Mouse (Mus musculus) cortical plate, adult 2 months (tissue): ENCODE data around the gene Hoxa6. TPM values are rescaled to one million over a fixed set of nuclear protein-coding genes. Genes with fewer than 3 reads are reported as not detected.

Source experiments
- H3K27ac ChIP-seq: fragments of 200-500 bp; 2 replicates; pipeline ENCODE4 v1.5.1; 2012; ENCODE audit warnings: low read length, control low read depth, inconsistent platforms; ENCODE audit not compliant: insufficient read depth
- H3K4me1 ChIP-seq: fragments of 200-500 bp; 2 replicates; pipeline ENCODE4 v1.6.1; 2011; ENCODE audit warnings: low read length; ENCODE audit not compliant: control insufficient read depth, insufficient read depth
- H3K4me3 ChIP-seq: fragments of 200-500 bp; 2 replicates; pipeline ENCODE4 v1.5.1; 2011; ENCODE audit warnings: mild to moderate bottlenecking, low read length, control low read depth; ENCODE audit not compliant: insufficient read depth
- CTCF ChIP-seq: fragments of 200-500 bp; IDR thresholded peaks from 2 replicates; pipeline ENCODE4 v1.5.1; 2011; ENCODE audit warnings: mild to moderate bottlenecking, control low read depth, low read length; ENCODE audit not compliant: insufficient read depth; ENCODE audit errors: extremely low read depth
- POLR2A ChIP-seq: fragments of 200-500 bp; IDR thresholded peaks from 2 replicates; pipeline ENCODE4 v1.6.1; 2011; ENCODE audit warnings: mild to moderate bottlenecking, low read length, control low read depth; ENCODE audit not compliant: insufficient read depth; ENCODE audit errors: extremely low read depth
- polyA plus RNA-seq: library from polyadenylated mRNA; depleted of rRNA; stranded (reverse); fragments of >200 nt; gene quantifications from 2 replicates; pipeline ENCODE4 v1.2.3, GENCODE M21; 2012

Gene Hoxa6
- polyA plus RNA-seq, 1 experiment = not detected

DNA sequence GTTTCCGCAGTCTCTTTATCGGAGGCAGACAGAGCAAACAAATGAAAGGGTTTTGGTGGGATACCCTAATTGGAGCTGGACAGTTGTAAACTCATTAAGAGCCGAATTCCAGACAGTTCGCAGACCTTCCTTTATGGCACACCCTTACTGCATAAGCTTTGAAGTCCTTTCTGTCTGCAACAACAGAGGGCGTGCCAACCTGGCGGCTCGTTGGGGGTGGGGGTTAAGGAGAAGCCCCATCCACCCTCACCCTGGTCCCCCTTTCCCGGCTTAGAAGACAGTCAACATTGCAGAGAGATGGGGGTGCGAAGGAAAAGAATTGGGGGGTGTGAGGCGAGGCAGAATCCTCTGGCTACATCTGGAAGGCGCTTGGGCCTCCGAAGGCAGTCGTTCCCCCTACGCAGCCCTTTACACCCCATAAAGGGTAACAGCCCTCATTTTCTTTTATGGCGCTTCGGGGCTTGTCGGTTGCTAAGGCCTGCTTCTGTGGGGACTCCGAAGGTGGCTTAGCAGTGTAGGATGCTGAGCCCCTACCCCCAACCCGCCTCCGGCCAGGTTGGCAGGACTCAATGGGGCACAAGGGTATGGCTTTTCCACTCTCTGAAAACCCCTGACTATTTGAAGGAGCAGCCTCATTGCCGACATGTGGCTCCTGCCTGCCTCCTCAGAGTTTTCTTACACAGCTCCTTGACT lies 13.6 kb upstream of the Hoxa6 start:
- H3K27ac ChIP-seq = no peak overlapping the region
- TF ChIP-seq POLR2A (no peak), CTCF (no peak)
- no peak overlapping the region; the same call in 1 of the 2 replicates for H3K4me3 ChIP-seq
- no peaks in the 10 kb centered on the region for H3K4me1 ChIP-seq

DNA sequence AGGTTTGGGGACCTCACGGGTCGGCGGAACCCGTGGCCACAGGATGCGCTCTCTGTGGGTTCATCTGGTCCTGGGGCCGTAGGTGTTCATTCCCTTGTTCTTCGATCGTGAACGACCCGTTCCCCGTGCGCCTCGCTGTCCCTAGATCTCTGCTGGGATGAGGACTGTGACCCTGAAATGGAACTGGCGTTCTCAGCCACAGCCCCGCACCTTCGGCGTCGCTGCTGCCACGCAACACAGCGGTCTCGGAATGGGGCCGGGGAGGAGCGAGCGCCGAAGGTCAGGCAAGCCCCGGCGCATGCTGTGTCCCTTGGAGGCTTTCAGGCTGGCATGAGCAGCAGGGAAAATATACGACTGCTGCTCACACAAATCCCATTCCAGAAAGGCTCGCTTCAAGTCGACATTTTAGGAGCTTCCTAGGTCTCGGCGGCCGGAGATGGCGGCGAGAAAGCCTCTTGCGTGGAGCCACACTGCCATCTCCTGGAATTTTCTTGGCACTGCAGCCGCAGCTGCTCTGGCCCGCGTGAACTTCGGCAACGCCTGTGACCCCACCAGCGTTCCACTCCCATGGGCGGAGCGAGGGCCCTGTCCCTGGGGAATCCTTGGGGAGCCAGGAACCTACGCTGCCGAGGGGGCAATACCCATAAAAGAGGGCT lies 12.9 kb upstream of the Hoxa6 start, which contains the start of gene Hoxa7:
Hoxa7 (minus strand) TSS at position 518 of the 656 bp plus-strand sequence.
- TF ChIP-seq CTCF = peak; percentile 77
- no peak for TF ChIP-seq POLR2A
- H3K4me3 ChIP-seq = peak within 1 kb of the TSS; percentile 39

DNA sequence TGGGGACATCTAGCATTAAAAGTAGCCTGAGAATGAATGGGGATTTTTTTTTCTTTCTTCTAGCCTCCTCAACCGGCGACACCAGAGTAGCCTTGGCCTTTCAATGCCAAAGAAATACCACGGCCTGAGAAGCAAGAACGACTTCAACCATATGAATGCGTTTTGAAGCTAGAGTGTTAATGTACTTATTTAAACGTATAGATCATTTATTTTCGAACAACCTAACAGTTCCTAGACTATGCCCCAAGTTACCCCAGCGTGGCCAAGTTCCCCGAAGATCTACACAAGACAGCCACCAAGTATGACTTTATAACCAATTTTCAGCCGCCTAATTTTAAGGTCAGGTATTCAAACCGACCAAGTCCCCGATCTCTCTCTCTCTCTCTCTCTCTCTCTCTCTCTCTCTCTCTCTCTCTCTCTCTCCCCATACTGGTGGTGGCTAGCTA lies 12.4 kb upstream of the Hoxa6 start:
- Histone ChIP-seq H3K27ac (no peak overlapping the region), H3K4me3 (peak overlapping the region; percentile 39; the same call in 1 of the 2 replicates), H3K4me1 (no peaks in the 10 kb centered on the region)
- TF ChIP-seq POLR2A (no peak), CTCF (no peak)

More for the DNA sequence above, 12.9 kb upstream of the Hoxa6 start, which contains the start of gene Hoxa7:
- Histone ChIP-seq H3K4me1 (no peaks in the 10 kb centered on the region), H3K27ac (no peak within 1 kb of the TSS)

DNA sequence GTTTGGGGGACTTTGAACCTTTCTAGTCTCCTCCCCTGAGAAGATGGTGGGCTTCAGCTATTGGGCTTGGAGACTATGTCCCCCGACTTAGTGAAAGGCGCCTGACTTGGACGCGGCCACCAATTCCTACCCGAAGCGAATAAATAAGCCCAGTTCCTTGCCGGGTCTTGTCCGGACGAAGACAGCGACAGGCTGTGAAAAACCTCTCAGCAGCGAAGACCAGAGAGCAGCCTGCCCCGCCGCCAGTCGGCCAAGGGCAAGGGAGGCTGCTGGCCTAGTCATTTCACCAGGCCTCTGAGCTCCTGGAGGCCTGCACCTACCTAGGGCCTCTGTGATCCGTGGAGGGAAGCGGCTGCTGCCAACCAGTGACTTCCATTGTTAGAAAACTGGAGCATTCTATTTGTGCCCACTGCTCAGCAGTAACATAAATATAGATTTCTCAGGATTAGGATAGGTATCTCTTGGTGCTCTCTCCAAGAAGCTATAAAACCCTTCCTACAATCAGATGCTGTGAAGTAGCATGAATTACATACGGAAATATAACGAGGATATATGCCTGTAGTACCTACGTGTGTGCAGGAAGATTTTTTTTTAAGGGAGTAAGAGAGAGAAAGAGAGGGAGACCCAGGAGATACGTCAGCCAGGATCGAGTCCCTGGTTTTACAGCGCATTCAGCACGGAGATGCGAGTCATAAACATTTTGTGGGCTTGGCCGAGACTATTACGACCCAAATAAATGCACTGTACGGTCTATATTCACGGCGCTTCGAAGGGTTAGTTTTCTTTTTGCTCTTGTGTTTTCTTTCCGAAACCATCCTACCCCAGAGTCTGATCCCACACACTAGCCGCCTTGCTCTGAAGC lies 11.7 kb upstream of the Hoxa6 start:
- Histone ChIP-seq H3K4me1 (no peaks in the 10 kb centered on the region), H3K27ac (no peak overlapping the region), H3K4me3 (no peak overlapping the region)
- TF ChIP-seq CTCF (no peak), POLR2A (no peak)

DNA sequence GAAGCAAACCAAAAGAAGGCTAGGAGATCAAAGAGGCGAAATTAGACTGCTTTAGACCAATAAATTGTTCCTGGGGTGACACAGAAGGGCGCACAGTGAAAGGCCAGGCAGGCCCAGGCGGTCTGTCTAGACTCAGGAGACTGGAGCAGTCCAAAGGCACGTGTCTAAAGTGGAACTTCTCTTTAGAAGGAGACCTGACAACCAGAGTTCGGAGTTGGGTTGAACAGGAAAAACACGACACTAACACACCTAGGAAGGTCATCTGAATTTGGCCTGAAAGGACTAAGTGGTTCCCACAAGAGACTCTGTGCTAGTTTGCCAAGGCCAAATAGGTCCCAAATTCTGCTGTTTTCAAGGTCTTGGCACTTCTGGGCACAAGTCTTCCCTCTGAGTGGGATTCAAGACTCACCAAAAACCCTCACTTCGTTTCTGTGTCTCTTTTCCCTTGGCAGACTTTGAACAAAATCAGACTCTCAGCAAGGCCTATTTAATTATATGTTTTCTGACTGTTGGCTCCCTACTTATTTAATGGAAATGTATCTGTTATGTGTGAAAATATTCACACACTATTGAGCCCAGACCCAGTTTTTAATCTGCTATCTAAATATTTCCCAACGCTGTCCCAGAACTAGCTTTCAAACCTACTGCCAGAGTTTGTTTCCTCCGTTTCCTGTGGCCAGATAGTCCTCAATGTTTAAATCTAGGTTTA lies 10.9 kb upstream of the Hoxa6 start:
- Histone ChIP-seq H3K4me1 (no peaks in the 10 kb centered on the region), H3K4me3 (no peak overlapping the region), H3K27ac (no peak overlapping the region)
- TF ChIP-seq CTCF (no peak), POLR2A (no peak)

DNA sequence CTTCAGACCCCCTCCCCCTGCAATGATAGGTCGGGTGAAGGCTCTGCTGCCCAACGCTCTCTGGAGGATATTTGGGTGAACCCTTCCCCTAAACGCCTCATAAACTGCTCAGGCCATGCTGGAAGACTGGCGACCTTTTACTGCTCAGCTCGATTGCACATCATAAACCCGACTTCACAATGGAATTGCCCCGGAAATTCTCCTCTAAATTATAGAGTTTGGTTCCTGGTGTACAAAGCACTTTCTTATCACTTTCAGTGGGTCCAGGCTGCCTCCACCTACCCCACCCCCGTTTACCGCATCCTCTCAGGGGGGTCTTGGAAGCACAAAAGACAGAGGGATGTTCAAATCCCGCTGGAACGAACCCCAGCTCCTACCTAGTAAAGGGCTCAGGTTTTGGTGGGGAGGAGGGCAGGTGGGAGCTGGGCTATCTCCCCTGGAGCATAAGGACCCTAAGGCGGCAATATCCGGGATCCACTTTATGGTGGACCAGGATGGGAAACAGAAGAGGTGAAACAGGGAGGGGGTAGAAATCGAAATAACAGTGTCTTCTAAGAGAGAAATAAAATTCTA lies 10.2 kb upstream of the Hoxa6 start:
- H3K27ac ChIP-seq = no peak overlapping the region
- H3K4me3 ChIP-seq = no peak overlapping the region
- no peaks in the 10 kb centered on the region for H3K4me1 ChIP-seq
- TF ChIP-seq POLR2A = no peak
- TF ChIP-seq CTCF = no peak

DNA sequence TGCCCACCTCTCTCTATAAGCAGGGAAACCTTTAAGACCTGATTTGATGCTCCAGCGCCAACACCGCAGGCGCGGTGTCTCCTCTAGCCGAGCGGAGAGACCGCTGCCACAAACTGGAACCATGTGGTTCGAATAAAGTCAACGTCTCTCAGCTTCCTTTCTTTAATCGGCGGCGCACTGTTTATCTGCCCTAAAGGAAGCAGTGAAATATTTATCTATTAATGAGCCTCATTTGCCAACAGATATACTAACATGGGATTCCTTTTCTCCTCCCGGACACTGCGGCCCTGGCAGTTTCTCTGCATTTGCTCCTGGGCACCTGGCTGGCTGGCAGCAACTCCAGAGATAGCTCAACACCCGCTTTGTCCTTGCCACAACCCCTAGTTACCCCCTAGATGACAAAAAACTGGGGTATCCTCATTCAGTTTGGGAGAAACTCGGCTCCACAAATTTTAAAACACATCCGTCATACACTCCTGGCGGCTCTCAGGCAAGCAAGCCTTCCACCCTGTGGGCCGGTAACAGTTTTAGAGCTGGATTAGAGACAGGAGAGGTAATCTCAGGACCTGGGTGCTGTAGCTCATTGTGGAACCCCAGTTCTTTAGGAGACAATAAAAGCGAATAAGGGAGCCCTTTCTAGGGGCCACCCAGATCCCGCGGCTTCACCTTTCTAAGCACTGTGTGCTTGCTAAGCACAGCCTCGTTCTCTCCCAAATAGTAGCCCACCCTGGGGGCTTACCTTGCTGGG lies 9.5 kb upstream of the Hoxa6 start:
- no peak for TF ChIP-seq CTCF
- no peak for TF ChIP-seq POLR2A
- no peak overlapping the region for H3K27ac ChIP-seq
- no peak overlapping the region for H3K4me3 ChIP-seq
- no peaks in the 10 kb centered on the region for H3K4me1 ChIP-seq

DNA sequence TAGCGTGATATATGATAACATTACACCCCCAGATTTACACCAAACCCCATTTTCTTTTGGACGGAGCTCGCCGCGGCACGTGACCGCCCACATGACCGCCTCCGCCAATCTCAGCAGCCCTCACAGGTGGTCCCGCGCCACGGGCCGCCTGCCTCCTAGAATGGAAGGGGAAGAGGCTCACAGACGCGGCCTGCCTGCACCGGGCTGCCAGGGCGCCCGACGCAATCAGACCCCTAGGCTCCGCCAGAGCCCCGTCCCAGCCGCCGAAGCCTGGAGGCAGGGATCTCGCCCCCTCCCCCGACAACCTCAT lies 8.9 kb upstream of the Hoxa6 start:
- no peak overlapping the region for H3K27ac ChIP-seq
- no peak for TF ChIP-seq POLR2A
- TF ChIP-seq CTCF = no peak
- H3K4me1 ChIP-seq = no peaks in the 10 kb centered on the region
- no peak overlapping the region for H3K4me3 ChIP-seq
